Mouse (Mus musculus): ENCODE measurements around the gene Glyctk.
A peak's percentile ranks its signal among the peaks of the same experiment; 100 is the strongest.

The Glyctk gene

DNA sequence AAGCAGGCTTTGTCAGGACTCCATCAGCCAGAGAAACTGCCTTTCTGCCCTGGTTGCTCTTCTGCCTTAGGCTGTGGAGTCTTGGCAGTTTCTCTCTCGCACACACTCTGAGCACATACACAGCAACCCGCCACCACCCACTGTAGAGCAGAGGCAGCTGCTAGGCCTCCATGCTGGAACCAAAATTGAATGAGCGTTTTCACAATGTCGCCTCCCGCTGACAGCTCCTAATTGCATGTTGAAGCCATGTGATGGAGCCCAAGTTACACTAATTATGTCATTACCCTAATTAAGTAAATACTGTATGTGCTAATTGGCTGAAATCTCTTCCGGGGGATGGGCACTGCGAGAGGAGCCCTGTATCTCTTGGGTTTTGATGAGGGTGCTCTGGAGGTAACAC is 13.8 kb downstream of the Glyctk start:
- peak; percentile 56 for DNase-seq

DNA sequence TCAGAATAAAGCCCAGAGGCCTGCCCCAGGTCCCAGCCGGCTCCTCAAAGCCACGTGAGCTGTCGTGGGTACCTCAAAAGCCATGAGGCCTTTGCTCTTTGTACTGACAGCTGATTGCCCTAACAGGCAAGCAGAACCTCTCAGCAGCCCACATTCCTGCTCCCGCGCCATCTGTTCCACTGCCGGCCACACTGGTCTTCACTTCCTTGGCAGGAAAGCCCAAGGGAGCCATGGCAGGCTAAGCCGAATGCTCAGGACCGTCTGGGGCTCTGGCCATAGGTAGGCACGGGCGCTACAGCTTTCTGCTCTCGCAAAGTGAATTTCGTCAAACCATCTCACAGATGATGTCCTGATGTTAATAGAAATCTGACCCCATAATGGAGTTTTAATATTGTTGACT is 16.0 kb downstream of the Glyctk start:
- no peak for DNase-seq

DNA sequence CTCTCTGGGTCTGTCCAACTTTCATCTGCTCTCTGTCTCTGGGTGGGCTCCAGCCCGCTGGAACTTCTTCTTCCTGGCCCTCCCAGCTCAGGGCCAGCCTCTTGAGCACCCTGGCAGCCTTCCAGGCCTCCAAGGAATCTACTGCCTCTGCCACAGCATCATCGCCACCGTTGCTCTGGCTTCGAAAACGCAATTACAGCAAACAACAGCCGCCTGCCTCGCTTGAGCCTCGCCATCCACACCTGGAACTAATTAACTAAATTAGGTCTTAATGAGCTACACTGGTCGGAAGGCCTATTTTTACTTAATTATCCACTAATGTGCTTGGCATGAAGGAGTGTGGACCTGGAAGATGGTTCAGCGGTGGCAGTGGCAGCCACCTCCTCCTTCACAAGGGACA is 18.2 kb downstream of the Glyctk start:
- no peak for DNase-seq

DNA sequence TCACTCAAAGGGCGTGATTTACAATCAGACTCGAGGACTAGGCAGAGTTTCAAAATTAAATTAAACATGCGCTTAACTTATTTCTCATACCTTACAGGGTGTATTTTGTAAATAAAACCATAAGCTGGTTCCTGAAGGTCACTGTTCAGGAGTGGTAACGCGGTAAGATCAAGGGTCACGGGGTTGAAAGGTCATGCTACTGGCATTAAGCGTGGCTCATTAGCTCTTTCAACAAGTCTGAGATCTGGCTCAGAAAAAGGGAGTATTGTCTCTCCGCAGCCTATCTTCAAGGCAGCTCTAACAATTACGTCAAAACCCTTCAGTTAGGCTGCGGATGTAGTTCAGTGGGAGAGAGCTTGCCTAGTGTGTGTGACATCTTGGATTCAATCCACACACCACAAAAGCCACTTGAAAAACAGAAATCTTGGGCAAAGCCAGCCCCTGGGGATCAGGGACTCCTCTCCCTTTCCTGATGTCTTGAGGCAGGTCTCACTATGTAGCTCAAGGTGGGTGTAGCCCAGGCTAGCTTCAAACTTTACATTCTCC is 20.2 kb downstream of the Glyctk start:
- no peak for DNase-seq

DNA sequence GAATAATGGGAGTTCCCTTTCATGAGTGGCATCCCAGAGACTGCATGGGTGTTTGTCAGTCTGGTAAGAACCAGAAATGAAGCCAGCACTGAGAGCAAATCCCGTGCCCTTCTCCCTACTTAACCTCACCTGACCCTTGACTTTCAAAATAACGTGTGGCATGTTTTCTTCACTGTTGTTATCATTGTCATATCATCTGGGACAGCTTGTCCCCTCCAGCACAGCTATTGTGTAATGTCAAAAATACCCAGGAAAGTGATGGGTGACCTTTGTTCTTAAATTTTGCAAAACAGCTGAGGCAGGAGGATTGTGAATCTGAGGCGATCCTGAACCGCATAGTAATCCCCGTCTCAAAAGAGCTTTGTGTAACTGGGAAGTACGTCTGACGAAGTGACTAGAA is 27.7 kb downstream of the Glyctk start:
- no peak for DNase-seq

DNA sequence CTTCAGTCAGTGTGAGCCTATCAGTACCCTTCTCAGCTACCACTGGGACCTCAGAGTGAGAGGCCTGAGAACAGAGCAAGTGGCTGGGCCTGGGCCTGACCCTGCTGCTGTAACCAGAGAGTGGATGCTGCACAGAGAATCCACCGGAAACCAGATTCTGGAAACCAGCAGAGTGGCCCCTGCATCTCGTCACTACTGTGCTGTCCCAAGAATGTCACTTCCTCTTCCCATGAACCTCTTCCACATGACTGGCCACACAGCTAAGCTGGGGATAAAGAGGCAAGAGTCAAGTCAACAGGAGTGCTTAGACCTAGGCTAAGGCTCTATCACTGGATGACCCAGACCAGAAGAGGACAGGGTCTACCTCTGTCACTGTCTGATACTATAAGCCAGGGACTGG is 28.9 kb downstream of the Glyctk start:
- DNase-seq = no peak

DNA sequence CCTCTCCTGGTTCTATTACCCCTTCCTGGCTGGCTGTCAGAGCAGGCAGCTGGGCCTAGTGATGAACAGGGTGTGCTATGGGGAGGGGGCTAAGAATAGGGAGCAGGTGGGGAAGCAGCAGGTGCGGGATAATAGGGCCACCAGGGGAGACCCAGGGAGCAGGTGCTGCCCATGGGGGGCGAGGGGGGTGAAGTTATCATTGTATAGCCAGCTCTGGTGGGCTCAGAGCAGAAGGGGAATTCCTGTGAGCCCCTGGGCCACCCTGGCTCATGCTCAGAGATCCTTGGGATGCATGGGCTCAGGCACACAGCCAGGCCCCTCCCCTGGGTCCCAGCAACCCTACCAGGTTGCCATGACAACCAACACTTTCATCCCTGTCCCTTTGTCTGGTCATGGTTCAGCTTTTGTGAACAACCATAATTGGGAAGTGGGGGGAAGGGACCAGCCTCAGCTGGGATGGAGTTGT is 31.1 kb downstream of the Glyctk start:
- peak; percentile 8 for DNase-seq

DNA sequence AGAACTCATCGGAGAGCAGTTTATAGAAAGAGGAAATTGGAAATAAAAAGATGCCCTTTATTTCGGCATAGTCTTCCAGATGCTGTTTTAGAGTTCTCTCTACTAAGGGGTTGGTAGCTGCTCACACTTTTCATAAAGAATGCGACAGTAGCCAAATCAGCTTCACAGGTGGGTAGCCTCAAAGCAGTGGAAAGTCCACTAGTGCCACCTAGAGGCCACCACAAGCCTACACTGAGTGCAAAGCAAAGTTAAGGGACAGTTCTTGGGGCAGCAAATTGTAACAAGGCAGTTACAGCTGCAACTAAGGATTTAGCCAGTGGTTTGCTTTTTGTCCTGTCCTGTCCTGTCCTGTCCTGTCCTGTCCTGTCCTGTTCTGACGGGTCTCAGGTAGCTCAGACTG is 34.3 kb downstream of the Glyctk start:
- DNase-seq = no peak

DNA sequence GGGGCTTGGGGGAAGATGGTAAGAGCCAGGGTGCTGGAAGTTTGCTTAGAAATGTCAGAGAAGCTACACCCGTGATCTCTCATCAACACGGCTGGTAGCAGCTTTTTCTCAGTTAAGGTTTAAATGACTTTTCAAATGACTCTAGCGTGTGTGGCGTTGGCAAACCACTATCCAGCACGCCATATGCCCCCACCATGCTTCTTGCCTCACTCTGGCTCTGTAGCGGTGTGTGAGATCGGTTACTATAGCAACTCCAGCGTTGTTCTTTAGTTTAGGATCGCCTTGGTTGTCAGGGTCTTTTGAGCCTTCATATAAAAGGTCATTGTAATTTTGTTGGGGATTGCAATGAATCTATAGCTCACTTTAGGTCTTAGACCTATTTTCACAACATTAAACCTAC is 38.9 kb downstream of the Glyctk start:
- DNase-seq = no peak

DNA sequence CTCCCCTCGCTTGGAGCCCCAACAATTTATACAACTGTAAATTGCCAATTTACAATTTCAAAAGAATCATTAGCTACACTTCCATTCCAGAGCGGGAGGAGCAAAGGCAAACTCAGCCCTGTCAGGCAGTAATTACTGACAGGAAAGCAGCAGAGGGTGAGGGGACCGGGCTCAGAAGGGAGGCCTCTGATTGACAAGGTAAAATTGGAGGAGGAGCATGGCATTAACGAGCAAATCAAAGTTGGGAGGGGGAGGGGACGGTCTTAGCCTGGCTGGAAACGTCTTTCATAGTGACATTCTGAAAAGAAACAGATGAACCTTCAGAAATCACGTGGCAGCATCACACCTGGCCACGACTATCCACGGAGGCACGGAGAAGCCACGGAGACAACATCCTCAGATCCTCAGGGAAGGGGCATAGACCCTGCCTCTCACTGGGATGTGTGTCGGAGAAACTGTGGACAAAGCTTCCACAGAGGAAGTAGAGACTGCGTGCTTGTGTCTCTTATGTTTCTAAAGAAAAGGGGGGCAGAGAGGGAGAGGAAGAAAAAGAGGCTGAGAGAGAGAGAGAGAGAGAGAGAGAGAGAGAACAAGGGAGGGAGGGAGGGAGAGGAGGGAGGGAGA is 42.0 kb downstream of the Glyctk start:
- DNase-seq = no peak

DNA sequence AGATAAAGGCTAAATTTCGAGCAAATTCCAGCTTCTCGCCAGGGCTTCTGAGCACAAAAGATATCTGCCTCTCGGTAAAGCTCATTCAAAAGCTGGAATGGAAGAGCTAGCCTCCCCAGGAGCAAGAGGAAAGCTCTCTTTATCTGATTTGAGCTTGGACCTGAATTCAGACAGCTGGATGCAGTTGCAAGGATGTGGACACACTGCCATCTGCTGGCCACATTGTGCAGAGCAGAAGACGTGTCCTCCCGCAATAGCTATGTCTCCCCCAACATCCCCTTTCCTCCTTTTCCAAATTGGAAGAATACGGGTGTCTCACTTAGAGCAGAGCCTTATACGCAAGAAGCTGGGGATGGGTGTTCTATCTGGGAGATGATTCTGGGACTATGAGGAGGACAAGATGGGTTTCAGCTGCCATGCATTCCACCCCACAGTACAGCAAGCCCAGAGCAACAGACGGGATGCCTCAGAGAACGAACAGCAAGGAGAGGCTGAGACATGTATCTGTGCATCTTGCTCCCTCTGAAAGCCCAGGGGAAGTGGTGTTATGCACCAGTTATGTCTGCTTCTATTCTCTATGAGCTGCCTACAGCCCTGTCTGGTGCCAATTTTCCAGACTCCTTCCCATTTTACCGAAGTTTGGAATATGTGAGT is 45.0 kb downstream of the Glyctk start:
- DNase-seq = peak; percentile 64

DNA sequence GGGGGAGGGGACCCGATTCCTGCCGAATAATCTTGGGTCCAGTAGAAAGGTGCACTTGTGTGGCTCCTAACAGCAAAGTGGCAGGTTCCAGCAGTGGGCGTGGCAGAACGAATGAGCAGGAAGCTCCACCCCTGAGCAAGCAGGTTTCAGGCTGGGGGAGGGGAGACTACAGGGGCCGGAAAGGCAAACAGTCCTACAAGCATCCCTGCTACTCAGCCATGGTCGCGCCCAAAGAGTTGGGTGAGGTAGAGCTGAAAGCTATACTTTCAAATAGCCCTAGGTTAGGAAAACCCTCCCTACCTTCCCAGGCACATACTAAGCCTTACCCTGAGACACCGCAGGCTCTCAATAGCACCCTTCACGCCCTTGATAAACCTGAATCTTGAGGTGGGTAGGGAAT is 51.7 kb downstream of the Glyctk start:
- DNase-seq = no peak

DNA sequence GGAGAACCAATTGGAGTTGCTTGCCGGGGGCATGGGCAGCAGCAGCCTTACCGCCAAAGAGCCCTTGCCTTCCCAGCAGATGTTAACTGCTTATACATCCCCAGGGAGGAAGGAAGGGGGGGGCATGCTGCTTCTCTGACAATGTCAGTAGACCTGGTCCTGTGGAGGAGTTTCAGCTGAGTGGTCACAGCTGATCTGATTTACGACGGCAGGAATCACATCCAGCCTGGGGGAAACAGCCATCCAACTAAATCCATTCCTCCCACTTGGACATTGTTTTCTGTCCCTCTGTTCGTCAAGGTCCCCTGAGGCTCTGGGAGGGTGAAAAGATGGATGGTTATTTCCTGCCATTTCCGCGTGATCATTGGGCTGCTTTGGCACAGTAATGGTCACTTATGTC is 53.5 kb downstream of the Glyctk start:
- no peak for DNase-seq
